Mouse (Mus musculus) ES-Bruce4 (cell line): Measurements from ENCODE around the gene Cope.

Experiments used
- CTCF ChIP-seq: IDR thresholded peaks from one replicate; pipeline ENCODE4 v1.8.1; 2011; ENCODE audit warnings: low read depth, low read length
- EP300 ChIP-seq: IDR thresholded peaks from 2 replicates; pipeline ENCODE4 v1.6.1; 2011; ENCODE audit warnings: low read depth, low read length; ENCODE audit not compliant: insufficient read depth
- POLR2A ChIP-seq: IDR thresholded peaks from one replicate; pipeline ENCODE4 v1.8.1; 2011; ENCODE audit warnings: low read length; ENCODE audit not compliant: insufficient read depth

DNA sequence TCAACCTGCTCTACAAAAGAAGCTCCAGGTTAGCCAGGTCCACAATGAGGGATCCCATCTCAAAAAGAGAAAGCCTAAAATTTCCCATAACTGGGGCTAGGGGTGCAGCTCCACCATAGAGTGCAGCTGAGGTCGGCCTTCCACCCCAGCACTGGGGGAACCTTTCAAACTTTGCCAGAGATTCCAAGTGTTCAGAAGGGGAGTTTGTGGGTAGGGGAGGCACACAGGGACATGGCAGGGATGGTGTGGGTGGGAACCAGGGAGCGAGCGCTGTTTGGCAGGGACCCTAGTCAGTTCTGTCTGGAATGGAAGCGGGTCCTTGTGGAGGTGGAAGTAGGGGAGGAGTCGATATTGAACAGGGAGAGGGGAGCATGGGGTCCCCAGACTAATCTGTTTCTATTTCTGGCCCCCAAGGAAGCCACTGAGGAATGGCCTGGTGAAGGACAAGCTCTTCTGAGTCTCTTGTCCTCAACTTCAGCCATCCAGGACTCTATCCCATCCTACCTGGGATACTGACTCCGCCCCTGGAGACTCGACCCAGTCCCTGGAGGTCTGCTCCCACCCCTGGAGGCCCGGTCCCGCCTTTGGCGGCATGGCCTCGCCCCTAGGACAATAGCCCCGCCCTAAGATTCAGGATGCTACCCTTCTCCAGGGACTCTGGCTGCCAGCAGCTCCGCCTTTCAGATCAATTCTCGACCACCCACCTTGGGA lies 27.0 kb downstream of the Cope start, which contains the start of gene Gdf1:
- TF ChIP-seq POLR2A (no peak), CTCF (no peak), EP300 (no peak)
